Mouse (Mus musculus): ENCODE data around the gene Smurf1.

GRCm38 (mm10) chr5:144848735-144849134 lies 116.9 kb downstream of the Smurf1 start:
- TF ChIP-seq POLR2A (IDR thresholded peaks at IDR 0.05; ENCODE audit: control insufficient read depth, extremely low read depth, insufficient read depth, low read length, poor library complexity), result no peak
- TF ChIP-seq CTCF (IDR thresholded peaks at IDR 0.05; ENCODE audit: borderline replicate concordance, control insufficient read depth, extremely low read depth, insufficient read depth, low read length, poor library complexity), result no peak

Measured in thymus, adult 2 months (tissue).